Mouse (Mus musculus) thymus, postnatal 25 days (tissue): ENCODE data around the gene Vmn2r77.
"Not testable (repeated sequence)": the region's sequence is repeated elsewhere in the genome, so short reads cannot be mapped to it uniquely, and the experiment has no call there.

Source experiments
- DNase-seq: peaks from one replicate; pipeline ENCODE4 v3.0.0; 2022

Gene Vmn2r77

GRCm38 (mm10) chr7:86794727-86795126 is at the start of gene Vmn2r77:
Gene Vmn2r77, plus strand, starts transcription at chr7:86795027.
- DNase-seq, result no peak

GRCm38 (mm10) chr7:86760751-86761150 is 34.1 kb upstream of the Vmn2r77 start:
- no peak for DNase-seq

- DNase-seq, result no peak
These were observed 30.2 kb upstream of the Vmn2r77 start for GRCm38 (mm10) chr7:86764628-86765027.

GRCm38 (mm10) chr7:86771621-86772020 is 23.2 kb upstream of the Vmn2r77 start:
- DNase-seq, result no peak

DNA sequence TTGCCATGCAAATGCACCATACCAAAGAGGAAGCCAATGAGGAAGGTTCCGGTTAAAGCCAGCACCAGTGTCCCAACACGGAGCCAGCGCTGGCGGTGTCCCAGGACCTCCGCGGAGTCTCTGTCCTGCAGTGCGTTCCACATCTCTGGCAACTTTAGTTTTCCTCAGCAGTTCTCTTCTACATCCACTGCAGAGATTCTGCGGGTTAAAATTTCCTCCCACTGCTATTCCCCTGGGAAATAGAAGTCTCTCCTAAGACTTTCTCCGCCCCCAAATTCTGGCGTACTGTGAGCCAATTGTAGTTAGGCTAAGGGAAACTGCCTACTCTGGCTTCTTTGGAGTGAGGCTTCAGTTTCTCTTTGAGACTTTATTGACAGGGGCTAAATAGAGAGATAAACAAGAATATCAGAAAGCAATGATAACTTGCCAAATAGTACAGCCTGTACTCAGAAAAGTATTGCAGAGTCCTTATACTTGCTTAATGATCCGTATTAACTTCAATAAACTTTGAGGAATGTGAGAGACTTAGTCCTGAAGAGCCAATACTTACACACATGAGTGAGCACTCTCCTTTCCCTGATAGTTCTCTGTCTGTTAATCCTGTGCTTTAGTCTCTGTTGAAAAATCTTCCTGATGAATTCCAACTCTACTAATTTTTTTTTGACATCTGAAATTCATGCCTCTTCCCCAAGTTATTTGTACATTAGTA is 19.1 kb upstream of the Vmn2r77 start, which contains the start of gene Folh1:
TSS of gene Folh1 (minus strand) at position 327 of the 709 bp plus-strand sequence.
- no peak for DNase-seq

GRCm38 (mm10) chr7:86815241-86815640 is 20.4 kb downstream of the Vmn2r77 start:
- DNase-seq, result not testable (repeated sequence)

- not testable (repeated sequence) for DNase-seq
These were observed 20.9 kb downstream of the Vmn2r77 start for GRCm38 (mm10) chr7:86815716-86816115.

DNA sequence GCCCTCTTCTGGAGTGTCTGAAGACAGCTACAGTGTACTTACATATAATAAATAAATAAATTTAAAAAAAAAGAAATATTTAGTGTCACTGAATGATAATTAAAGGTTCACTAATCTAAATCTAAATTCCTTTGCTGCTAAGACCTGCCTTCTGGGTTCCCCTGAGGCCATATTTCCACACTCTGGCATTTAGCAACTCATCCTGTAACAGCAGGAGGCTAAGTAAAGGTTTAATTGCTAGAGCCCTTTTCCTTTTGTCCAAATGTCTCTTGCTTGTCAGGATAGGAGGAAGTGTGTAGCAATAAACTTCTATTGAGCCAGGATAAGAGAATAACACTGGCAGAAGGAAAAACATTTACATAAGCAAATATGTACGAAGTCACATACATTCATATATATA is 21.6 kb downstream of the Vmn2r77 start:
- no peak for DNase-seq
